Mouse (Mus musculus) megakaryocyte, embryonic 14.5 days (primary cell): ENCODE measurements around the gene Cpvl.

Experiments
- FLI1 ChIP-seq: IDR thresholded peaks from 2 replicates; pipeline ENCODE4 v1.6.1; 2012; ENCODE audit warnings: low read length, inconsistent platforms, mixed read lengths
- GATA1 ChIP-seq: IDR thresholded peaks from 3 replicates; pipeline ENCODE4 v1.6.1; 2012; ENCODE audit warnings: mixed read lengths, low read length, inconsistent platforms, borderline replicate concordance

GRCm38 (mm10) chr6:54009293-54009692 lies 30.8 kb upstream of the Cpvl start:
- TF ChIP-seq GATA1 (no peak), FLI1 (no peak)
